Comparison of ENCODE assay signal across 19 mouse cellular contexts in genomic region chr6:100799766-100800165, GRCm38 (mm10).
"Had no signal": no experiment of that assay in that cellular context is flagged by ENCODE, and none has a peak within 500 bp of the region (broad histone marks: within the 10 kb centered on the region; RNA-seq: fewer than 3 reads in every experiment).

No protein-coding gene starts in this region.

- H3K27me3 ChIP-seq: heart, embryonic 13.5 days; heart, embryonic 15.5 days; hindbrain, embryonic 12.5 days; hindbrain, embryonic 15.5 days; kidney, embryonic 15.5 days; limb, embryonic 13.5 days; liver, embryonic 13.5 days; liver, embryonic 15.5 days had no signal

- H3K27ac ChIP-seq: heart, adult 2 months; heart, embryonic 13.5 days; heart, embryonic 15.5 days; hindbrain, embryonic 10.5 days; hindbrain, embryonic 12.5 days; hindbrain, embryonic 15.5 days; hindbrain, postnatal 0 days; kidney, embryonic 15.5 days; kidney, postnatal 0 days; limb, embryonic 13.5 days; liver, embryonic 13.5 days; liver, embryonic 15.5 days had no signal

- DNase-seq: kidney, adult 9 months; kidney, postnatal 14 days; kidney, postnatal 36 days; liver; liver, embryonic 13.5 days had no signal

- H3K4me1 ChIP-seq: heart, embryonic 13.5 days; heart, embryonic 15.5 days; hindbrain, embryonic 10.5 days; hindbrain, embryonic 12.5 days; hindbrain, embryonic 15.5 days; liver, embryonic 13.5 days; liver, embryonic 15.5 days had no signal

- H3K9me3 ChIP-seq: heart, embryonic 13.5 days; heart, embryonic 15.5 days; hindbrain, embryonic 10.5 days; hindbrain, embryonic 12.5 days; hindbrain, embryonic 15.5 days; kidney, embryonic 15.5 days; limb, embryonic 13.5 days; liver, embryonic 13.5 days; liver, embryonic 15.5 days had no signal

- H3K4me2 ChIP-seq: heart, embryonic 11.5 days; heart, embryonic 13.5 days; heart, embryonic 15.5 days; hindbrain, embryonic 12.5 days; hindbrain, embryonic 15.5 days; kidney, embryonic 15.5 days; limb, embryonic 13.5 days; liver, embryonic 11.5 days; liver, embryonic 13.5 days; liver, embryonic 15.5 days had no signal

- H3K4me3 ChIP-seq: gastrocnemius, adult 2 months; heart, adult 2 months; heart, embryonic 13.5 days; heart, embryonic 15.5 days; hindbrain, embryonic 10.5 days; hindbrain, embryonic 12.5 days; hindbrain, embryonic 15.5 days; kidney, embryonic 15.5 days; limb, embryonic 13.5 days; liver, embryonic 13.5 days; liver, embryonic 15.5 days had no signal

- H3K36me3 ChIP-seq: heart, embryonic 13.5 days; heart, embryonic 15.5 days; hindbrain, embryonic 10.5 days; hindbrain, embryonic 12.5 days; hindbrain, embryonic 15.5 days; liver, embryonic 13.5 days; liver, embryonic 15.5 days had no signal

- H3K9ac ChIP-seq: heart, embryonic 13.5 days; heart, embryonic 15.5 days; hindbrain, embryonic 12.5 days; hindbrain, embryonic 15.5 days; kidney, embryonic 15.5 days; limb, embryonic 13.5 days; liver, embryonic 13.5 days; liver, embryonic 15.5 days had no signal
